Mouse (Mus musculus) left cerebral cortex, adult 9 months (tissue): ENCODE data around the gene Cyp3a41b.
"Not testable (repeated sequence)": the region's sequence is repeated elsewhere in the genome, so short reads cannot be mapped to it uniquely, and the experiment has no call there.

ENCODE experiments used
- DNase-seq, 2 experiments: peaks; one replicate each; pipeline ENCODE4 v3.0.0; 2022; ENCODE audit warnings: low spot score in 2 of 2

Gene Cyp3a41b

GRCm38 (mm10) chr5:145584630-145585029 is at the start of gene Cyp3a41b:
Gene Cyp3a41b, minus strand, starts transcription at chr5:145584730.
- DNase-seq, result not testable (repeated sequence)

- not testable (repeated sequence) for DNase-seq
These were observed 47.8 kb upstream of the Cyp3a41b start for GRCm38 (mm10) chr5:145632286-145632685.

- DNase-seq, result not testable (repeated sequence)
These were observed 20.4 kb upstream of the Cyp3a41b start for GRCm38 (mm10) chr5:145604891-145605290.

DNA sequence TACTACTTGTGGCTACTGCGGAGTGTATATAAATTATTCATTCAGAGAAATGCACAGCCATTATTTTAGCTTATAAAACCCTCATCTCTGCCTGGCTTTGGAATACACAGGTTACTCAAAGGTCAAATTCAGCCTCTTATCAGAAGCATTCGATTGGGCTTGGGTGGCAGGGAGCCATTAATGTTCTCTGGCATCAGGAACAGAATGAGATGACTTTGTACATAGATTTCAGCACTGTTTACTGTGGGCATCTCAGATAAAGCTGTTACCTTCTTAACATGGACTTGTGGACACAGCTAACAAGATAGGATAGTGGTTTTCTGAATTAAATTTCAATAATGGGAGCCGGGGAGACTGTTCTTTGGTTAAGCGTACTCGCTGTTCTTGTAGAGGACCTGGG is 13.3 kb upstream of the Cyp3a41b start:
- not testable (repeated sequence) for DNase-seq

GRCm38 (mm10) chr5:145577321-145577720 is 7.2 kb downstream of the Cyp3a41b start:
- DNase-seq, result not testable (repeated sequence)

DNA sequence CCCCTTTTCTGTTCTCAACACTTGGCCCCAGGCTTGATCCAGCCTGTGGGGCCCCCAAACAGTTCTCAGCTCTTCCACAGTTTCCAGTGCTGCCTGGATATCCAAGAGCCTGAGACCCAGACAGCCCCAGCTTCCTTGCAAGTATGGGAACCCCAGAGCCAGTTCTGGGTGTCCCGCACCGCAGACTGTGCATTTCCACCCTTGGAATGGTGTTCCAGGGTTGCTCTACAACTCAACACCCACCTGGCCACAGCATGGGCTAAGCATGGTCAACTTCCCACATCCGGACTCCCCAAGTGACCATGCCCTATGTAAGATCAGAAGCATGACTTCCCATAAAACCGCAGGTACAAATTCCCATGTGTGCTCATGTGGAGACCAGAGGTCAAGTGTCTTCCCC is 8.9 kb downstream of the Cyp3a41b start:
- DNase-seq, result not testable (repeated sequence)

- DNase-seq, result not testable (repeated sequence)
These were observed 12.6 kb downstream of the Cyp3a41b start for GRCm38 (mm10) chr5:145571922-145572321.
